ENCODE assay signal across 8 mouse cellular contexts in the genomic region with DNA sequence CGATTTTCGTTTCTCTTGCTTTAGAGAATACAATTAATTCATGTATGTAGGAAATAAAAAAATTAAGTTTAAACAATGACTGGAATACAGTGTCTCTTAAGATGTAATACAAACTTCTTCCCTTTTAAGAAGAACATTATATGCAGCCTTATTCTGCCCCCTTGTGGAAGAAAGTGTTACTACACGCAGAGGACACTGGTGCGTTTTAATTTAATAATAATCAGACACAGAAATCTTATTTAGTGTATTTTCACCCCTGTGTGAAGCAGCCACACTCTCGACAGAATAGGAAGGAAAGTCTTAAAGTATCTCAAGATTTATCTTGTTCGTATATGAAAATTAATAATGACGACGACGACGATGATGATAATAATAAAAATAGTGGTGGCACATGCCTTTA. TPM values are rescaled to one million over a fixed set of nuclear protein-coding genes. Genes with fewer than 3 reads are reported as not detected.
DNase-seq lines count a peak whose midpoint lies in the region; ATAC-seq lines count a peak whose summit lies in the region.

No protein-coding gene starts in this region.

- no peak overlapping the region for H3K27ac ChIP-seq in kidney, embryonic 14.5 days (ENCODE audit: low read depth, low read length)

- H3K4me1 ChIP-seq in kidney, embryonic 14.5 days (ENCODE audit: control insufficient read depth, insufficient read depth, low read length) = 0 out of 2 replicates have a peak, but pooled peaks cover 5% of the 10 kb centered on the region

- no peak overlapping the region for H3K4me2 ChIP-seq in kidney, embryonic 14.5 days (replicated peaks; ENCODE audit: low read depth, low read length)

- H3K27me3 ChIP-seq in kidney, embryonic 14.5 days (ENCODE audit: control insufficient read depth, insufficient read depth, low read length) = no peaks in the 10 kb centered on the region

- H3K9me3 ChIP-seq in kidney, embryonic 14.5 days (ENCODE audit: control insufficient read depth, low read length) = no peaks in the 10 kb centered on the region

- DNase-seq in kidney, adult 11 months = peak; percentile 22
- peak; percentile 77 for DNase-seq in CD4-positive helper T cell, adult 2 months (ENCODE audit: low read depth, low spot score)
- peak; percentile 71 for DNase-seq in MEL-GATA-1-ER (ENCODE audit: extremely low read depth, low read depth)
- peak; percentile 71 for DNase-seq in embryo, embryonic 10 days (ENCODE audit: low spot score)
- peak; percentile 96 for DNase-seq in layer of hippocampus, adult 9-10 months (ENCODE audit: low spot score)
- peak; percentile 80 for DNase-seq in retina, postnatal 1 day
- no peak for DNase-seq in frontal cortex, postnatal 14 days (ENCODE audit: low spot score in 2 of 2)

- 30% methylated on average over 10 of the region's 10 CpGs for WGBS in kidney, embryonic 14.5 days

- H3K9ac ChIP-seq in kidney, embryonic 14.5 days (ENCODE audit: low read depth, low read length) = no peak overlapping the region

- H3K36me3 ChIP-seq in kidney, embryonic 14.5 days (ENCODE audit: control insufficient read depth, insufficient read depth, low read length) = no peaks in the 10 kb centered on the region

- no peak for ATAC-seq in kidney, embryonic 14.5 days (ENCODE audit: low FRiP score, low TSS enrichment)

- H3K4me3 ChIP-seq in kidney, embryonic 14.5 days (ENCODE audit: low read length) = no peak overlapping the region

RNA-seq across cellular contexts. Expression of a gene that starts 45.1 kb away (rescaled TPM):
- polyA plus RNA-seq in kidney, embryonic 14.5 days (2014; fragmentation: Nextera tagmentation; extraction: Ambion mirVana) = not detected in 2 replicates

Comparison
In these comparisons a context has a peak if more than half of its experiments do, and no peak if none do; other contexts are left out.
1. DNase-seq: peak in kidney, adult 11 months (single experiment), CD4-positive helper T cell, adult 2 months (single experiment), MEL-GATA-1-ER (single experiment), embryo, embryonic 10 days (single experiment), layer of hippocampus, adult 9-10 months (single experiment) and retina, postnatal 1 day (single experiment); none in frontal cortex, postnatal 14 days (0 of 2).